Comparison of ENCODE assay signal across 9 mouse cellular contexts in genomic region chr8:10865941-10866513, GRCm38 (mm10).
DNase-seq lines count a peak whose midpoint lies in the region; ATAC-seq lines count a peak whose summit lies in the region.
"Had no signal": no experiment of that assay in that cellular context is flagged by ENCODE, and none has a peak within 500 bp of the region (broad histone marks: within the 10 kb centered on the region; RNA-seq: fewer than 3 reads in every experiment).

No protein-coding gene starts in this region.

- no peak overlapping the region for H3K9ac ChIP-seq in liver, embryonic 15.5 days
- H3K9ac ChIP-seq: heart, embryonic 15.5 days; limb, embryonic 13.5 days had no signal

- no peaks in the 10 kb centered on the region for H3K36me3 ChIP-seq in liver, embryonic 15.5 days (replicated peaks)
- H3K36me3 ChIP-seq: heart, embryonic 15.5 days; limb, embryonic 13.5 days had no signal

- H3K27ac ChIP-seq in liver, embryonic 15.5 days (replicated peaks), result peak overlapping the region; percentile 78
- H3K27ac ChIP-seq: heart, embryonic 15.5 days; limb, embryonic 13.5 days had no signal

- no peaks in the 10 kb centered on the region for H3K9me3 ChIP-seq in liver, embryonic 15.5 days (replicated peaks)
- H3K9me3 ChIP-seq: heart, embryonic 15.5 days; limb, embryonic 13.5 days had no signal

- 0 out of 2 replicates have a peak overlapping the region, but pooled peaks have one; percentile 21 for H3K4me2 ChIP-seq in liver, embryonic 15.5 days
- H3K4me2 ChIP-seq: heart, embryonic 15.5 days; limb, embryonic 13.5 days had no signal

- H3K4me1 ChIP-seq in liver, embryonic 15.5 days (replicated peaks), result peaks cover 21% of the 10 kb centered on the region

- ATAC-seq in liver, embryonic 15.5 days (ENCODE audit: insufficient read depth), result peak; percentile 85
- no peak for ATAC-seq in erythroblast, adult 5-6 weeks (replicated peaks; ENCODE audit: low FRiP score, poor library complexity, severe bottlenecking)

- no peak overlapping the region for H3K4me3 ChIP-seq in liver, embryonic 15.5 days (replicated peaks)
- H3K4me3 ChIP-seq: heart, embryonic 15.5 days; limb, embryonic 13.5 days had no signal

- H3K27me3 ChIP-seq in liver, embryonic 15.5 days, result 0 out of 2 replicates have a peak, but pooled peaks cover 10% of the 10 kb centered on the region

- intact Hi-C loops in left cerebral cortex, postnatal 25 days (cut with DNase I), result no loop called here

- WGBS in liver, embryonic 15.5 days (ENCODE audit: insufficient replicate concordance), result 7% methylated on average over 11 of the region's 11 CpGs

- peak; percentile 30 for DNase-seq in 3134 (ENCODE audit: extremely low read depth, insufficient read length, low spot score)
- DNase-seq in ZHBTc4 (ENCODE audit: low read depth, low spot score), result peak; percentile 4
- DNase-seq in kidney, adult 18-20 months, result peak; percentile 42
- DNase-seq in ovary, postnatal 14 days (ENCODE audit: low spot score), result no peak
- DNase-seq in left cerebral cortex, postnatal 25 days (ENCODE audit: low spot score in 2 of 2), result no peak

Comparison
In these comparisons a context has a peak if more than half of its experiments do, and no peak if none do; other contexts are left out.
1. DNase-seq: peak in 3134 (single experiment), ZHBTc4 (single experiment) and kidney, adult 18-20 months (single experiment); none in ovary, postnatal 14 days (single experiment) and left cerebral cortex, postnatal 25 days (0 of 2).